Mouse (Mus musculus) splenic B cell, adult 2 months (primary cell): Measurements from ENCODE around the gene Eps8.

Source experiments
- DNase-seq: peaks from one replicate; pipeline ENCODE4 v3.0.0-alpha.2; 2011; ENCODE audit warnings: low read depth, low spot score
- H3K27me3 ChIP-seq: 2 replicates; pipeline ENCODE4 v1.6.1; 2012; ENCODE audit warnings: mild to moderate bottlenecking, low read length, moderate library complexity, mixed read lengths; ENCODE audit not compliant: control insufficient read depth, poor library complexity, insufficient read depth, severe bottlenecking
- H3K36me3 ChIP-seq: 2 replicates; pipeline ENCODE4 v1.6.1; 2012; ENCODE audit warnings: mild to moderate bottlenecking, low read length, moderate library complexity, mixed read lengths; ENCODE audit not compliant: control insufficient read depth, poor library complexity, insufficient read depth, severe bottlenecking

Eps8 gene

DNA sequence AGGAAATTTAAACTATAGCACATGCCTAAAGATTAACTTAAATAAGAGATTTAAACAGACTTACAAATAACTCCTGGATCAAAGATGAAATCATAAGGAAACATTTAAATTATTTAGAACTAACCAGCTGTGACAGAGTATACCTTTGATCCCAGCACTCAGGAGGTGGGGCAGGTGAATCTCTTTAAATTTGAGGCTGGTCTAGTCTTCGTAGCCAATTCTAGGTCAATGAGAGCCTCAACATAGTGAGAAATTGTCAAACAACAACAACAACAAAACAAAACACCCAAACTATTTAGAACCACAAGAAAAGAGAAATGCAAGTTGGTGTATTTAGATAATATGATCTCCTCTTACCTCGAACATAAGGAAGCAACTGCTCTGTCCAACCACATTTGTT is at the start of gene Eps8:
Gene Eps8, minus strand, starts transcription at position 101 of the 400 bp plus-strand sequence.
- DNase-seq = no peak
- no peaks in the 10 kb centered on the region for H3K36me3 ChIP-seq
- H3K27me3 ChIP-seq = no peaks in the 10 kb centered on the region

DNA sequence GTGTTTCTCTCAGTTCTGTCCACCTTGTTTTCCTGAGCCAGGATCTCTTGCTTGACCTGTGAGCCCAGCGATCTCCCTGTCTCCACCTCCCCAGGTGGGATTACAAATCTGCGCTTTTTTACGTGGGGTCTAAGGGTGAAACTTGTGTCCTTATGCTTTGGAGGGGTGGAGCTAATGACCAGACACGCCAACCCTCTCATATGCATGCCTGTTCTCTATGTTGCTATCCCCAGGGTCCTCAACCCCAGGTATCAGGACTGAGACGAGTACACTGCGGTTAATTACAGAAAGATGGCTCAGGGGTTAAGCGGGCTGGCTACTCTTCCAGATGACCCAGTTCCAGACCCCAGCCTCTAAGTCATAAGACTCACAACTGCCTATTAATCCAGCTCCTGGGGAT is 48.8 kb upstream of the Eps8 start:
- H3K36me3 ChIP-seq = no peaks in the 10 kb centered on the region
- no peak for DNase-seq
- H3K27me3 ChIP-seq = no peaks in the 10 kb centered on the region

DNA sequence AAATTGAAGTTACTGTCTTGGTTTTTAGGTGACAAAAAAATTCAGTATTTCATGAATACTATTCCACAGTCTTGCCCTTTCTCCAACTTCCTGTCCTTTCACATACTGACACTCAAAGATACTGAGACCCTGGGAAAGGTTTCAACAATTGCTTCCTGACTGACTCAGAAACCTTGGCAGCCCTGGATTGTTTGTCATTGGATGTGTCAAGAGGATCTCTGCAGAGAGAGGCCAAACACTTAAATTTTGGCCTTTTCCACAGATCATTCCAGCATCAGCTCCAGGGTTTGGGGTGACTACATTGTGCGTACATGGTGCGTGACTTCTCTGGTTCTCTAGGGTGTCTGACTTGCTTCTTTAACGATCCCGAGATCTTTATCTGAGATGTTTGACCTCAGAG is 48.2 kb upstream of the Eps8 start:
- no peaks in the 10 kb centered on the region for H3K27me3 ChIP-seq
- H3K36me3 ChIP-seq = no peaks in the 10 kb centered on the region
- no peak for DNase-seq

DNA sequence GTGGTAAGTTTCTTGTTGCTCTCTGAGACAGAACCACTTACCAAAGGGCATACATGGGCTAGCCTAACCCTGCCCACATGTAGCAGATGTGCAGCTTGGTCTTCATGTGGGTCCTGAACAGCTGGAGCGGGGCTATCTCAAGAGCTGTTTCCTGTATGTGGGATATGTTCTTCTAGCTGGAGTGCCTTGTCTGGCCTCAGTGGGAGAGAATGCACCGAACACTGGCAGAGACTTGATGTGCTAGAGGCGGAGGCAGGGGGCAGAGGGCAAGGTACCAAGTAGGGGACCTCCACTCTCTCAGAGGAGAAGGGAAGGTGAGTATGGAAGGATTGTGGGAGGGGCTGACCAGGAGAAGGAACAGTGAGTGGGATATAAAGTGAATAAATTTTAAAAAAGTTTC is 47.5 kb upstream of the Eps8 start:
- DNase-seq = no peak
- Histone ChIP-seq H3K27me3 (no peaks in the 10 kb centered on the region), H3K36me3 (no peaks in the 10 kb centered on the region)

DNA sequence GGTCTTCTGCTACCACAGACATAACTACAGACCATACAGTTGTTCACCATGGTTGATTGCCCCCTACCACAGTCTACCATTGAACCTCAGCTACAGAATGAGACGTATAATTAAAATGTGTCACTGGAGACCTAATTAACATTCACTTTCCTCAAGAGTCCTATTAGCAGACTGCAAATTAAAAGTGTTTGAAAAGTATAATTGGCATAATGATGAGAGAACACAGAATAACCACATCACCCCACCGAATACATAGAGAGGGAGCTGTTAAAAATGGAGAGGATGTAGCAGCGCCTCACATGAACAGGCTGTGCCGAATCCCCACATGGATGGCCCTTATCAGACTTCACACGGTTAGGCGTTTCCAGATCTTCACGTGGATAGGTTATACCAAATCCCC is 44.8 kb upstream of the Eps8 start:
- DNase-seq = no peak
- Histone ChIP-seq H3K27me3 (no peaks in the 10 kb centered on the region), H3K36me3 (no peaks in the 10 kb centered on the region)

DNA sequence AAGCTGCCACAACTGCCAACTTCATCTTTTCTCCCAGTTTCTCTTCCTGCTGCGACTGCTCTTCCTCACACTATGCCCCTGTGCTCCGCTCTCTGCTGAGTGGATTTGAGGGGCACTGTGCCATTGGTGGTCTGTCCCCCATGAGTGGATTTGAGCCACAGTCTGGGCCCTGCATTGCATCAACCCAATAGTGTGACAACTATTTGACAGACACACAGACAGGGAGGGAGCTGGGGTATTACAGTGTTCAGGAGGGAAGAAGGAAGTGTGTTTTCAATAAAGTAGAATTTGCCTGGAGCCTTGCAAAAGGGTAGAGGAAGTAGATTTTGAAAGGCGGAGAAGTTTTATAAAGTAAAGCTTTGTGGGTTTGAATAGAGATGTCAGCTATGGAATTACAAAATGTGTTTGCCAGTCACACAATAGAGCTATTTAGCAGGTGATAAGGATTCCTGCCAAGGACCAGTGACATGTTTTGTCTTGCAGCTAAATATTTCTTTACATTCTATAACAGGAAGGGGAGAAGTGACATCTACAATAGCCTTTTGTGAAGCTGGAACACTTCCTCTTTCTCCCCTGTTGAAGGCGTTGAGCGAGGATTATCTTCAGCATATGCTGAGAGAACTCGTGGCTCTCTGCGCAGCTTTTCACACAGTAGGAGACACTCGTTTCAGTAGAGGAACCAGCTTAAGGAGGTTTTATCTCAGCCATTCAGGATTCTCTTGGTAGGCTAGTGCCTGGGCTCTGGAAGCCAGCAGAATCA is 41.9 kb upstream of the Eps8 start:
- Histone ChIP-seq H3K27me3 (no peaks in the 10 kb centered on the region), H3K36me3 (no peaks in the 10 kb centered on the region)
- DNase-seq = peak; percentile 50

DNA sequence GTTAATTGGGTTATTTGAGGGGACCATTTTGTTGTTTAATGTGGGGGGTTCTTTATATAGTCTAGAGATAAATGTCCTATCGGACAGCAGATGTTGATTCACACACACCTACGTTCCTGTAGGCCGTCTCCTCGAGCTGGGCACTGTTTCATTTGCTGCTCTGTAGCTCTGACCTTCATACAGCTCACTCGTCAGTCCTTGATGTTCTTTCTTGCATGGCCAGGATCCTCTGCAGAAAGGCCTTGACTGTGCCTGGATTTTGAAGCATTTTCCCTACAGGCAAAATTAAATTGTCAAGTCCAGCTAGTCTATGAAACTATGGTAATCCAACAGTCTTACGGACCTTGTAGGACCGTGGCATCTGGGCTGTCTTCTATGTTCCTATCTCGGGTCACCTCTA is 40.4 kb upstream of the Eps8 start:
- no peak for DNase-seq
- no peaks in the 10 kb centered on the region for H3K36me3 ChIP-seq

DNA sequence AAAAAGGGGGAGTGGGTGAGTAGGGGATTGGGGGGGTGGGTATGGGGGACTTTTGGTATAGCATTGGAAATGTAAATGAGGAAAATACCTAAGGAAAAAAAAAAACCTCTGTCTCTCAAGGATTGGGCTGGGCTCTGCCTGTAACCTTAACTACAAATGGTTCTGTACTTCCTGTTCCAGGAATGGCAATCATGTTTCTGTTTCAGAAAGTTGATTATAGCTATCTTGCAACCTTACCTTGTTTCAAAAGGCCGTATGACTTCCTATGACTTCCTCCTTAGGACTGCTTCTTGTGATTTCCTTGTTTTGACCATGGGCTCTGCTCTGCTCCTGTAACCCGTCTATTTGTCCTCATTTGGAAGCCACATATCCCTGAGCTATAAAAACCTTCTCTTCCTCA is 39.6 kb upstream of the Eps8 start:
- Histone ChIP-seq H3K27me3 (no peaks in the 10 kb centered on the region), H3K36me3 (no peaks in the 10 kb centered on the region)
- DNase-seq = no peak

More for the DNA sequence above, 40.4 kb upstream of the Eps8 start:
- no peaks in the 10 kb centered on the region for H3K27me3 ChIP-seq

DNA sequence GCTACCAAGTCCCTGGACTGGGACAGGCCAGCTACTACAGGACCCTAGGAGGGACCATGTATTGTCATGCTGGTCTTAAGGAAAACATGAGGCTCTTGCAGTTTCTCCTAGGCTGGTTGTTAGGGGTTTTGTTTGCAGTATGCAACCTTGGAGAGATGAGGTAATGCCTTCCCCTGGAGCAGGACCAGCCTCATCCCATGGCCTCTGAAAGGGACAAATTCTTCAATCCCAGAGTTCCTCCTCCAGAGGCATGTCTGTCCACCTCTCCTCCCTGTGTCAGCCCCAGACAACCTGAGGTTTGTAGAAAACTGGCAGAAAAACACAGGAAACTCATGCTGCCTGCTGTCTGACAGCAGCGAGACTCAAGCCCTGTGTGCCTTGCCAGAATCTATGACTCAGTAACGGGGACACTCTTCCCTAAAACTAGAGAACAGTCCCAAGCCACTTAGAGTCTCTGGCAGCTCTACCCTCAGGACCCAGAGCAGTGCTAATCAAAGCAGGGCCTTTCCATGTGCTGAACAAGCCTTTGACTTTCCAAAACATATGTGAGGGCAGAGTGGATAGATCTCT is 36.0 kb upstream of the Eps8 start:
- no peaks in the 10 kb centered on the region for H3K36me3 ChIP-seq
- DNase-seq = no peak
- no peaks in the 10 kb centered on the region for H3K27me3 ChIP-seq

DNA sequence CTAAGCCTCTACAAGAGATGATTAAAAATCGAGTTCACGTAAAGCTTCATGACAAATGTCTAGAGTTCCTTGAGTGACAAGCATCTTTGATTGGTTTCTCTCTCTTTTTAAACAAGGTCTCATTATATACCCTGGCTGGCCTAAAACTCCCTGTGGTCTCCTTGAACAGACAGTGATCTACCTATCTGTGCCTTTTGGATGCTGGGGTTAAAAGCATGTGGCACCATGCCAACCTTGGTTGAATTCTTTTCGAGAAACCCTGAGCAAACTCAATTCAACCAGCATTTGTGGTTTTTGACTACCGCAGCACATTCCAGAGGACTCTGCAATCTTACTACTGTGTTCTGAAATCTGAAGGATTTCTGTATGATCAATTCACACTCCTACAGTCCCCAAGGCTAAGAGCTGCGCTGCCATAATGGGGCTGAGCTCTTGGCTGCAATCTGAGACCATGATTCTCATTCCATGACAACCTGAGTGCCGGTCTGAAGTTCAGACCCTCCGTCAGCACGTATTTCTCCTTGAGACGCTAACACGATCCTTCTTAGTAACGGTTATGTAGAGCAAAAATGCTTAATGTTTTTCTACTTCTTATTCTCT is 33.9 kb upstream of the Eps8 start:
- no peak for DNase-seq
- Histone ChIP-seq H3K27me3 (no peaks in the 10 kb centered on the region), H3K36me3 (no peaks in the 10 kb centered on the region)

DNA sequence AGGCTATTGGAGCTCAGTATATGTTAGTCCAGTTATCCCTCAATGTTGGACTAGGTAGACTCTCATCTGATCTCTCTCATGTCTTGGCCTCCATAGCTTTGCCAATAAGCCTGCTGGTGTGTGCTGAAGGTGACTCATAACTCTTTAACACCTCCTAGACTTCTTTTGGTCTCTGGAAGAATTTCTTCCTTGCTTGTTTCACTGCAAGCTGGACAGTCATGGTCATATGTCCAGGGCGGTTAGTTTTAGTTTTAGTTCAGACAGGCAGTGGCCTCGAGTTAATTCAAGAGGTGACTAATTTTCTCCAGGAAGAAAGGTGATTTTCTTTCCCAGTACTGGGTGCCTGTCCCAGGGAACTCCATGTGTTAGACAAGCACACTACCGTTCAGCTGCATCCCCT is 33.4 kb upstream of the Eps8 start:
- Histone ChIP-seq H3K27me3 (no peaks in the 10 kb centered on the region), H3K36me3 (no peaks in the 10 kb centered on the region)
- no peak for DNase-seq

DNA sequence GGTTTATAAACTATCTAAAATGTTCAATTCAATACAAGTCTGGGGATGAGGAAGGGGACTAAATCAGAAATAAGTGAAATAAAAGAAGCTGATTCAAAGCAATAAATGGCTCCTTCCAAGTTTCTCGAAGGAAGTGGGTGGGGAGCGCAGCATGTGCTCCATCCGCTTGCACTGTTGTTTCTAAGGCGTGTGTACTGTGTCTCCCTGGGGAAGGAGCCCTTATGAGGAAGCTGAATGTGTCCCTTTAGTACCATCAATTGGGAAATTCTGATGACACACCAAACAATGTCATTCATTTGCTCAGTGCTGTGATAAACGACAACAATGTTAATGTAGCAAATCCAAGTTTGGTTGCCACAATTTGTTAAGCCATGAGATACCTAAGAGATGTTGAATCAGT is 33.0 kb upstream of the Eps8 start:
- H3K36me3 ChIP-seq = no peaks in the 10 kb centered on the region
- no peak for DNase-seq
- H3K27me3 ChIP-seq = no peaks in the 10 kb centered on the region

DNA sequence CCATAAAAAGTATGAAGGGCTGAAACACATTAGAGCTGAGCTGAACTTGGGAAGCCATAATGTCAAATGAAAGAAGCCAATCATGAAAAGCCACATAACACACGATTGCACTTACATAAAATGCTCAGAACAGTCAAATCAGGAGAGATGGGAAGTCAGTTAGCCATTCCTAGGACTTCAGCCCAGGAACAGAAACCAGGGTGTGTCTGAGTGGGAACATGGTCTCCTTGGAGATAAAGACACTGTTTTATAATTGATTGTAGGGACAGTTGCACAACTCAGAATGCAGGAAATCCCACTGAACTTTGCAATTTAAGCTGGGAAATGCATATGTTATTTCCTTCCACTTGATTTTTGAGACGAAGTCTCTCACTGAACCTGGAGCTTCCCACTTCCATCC is 28.0 kb upstream of the Eps8 start:
- Histone ChIP-seq H3K36me3 (no peaks in the 10 kb centered on the region), H3K27me3 (no peaks in the 10 kb centered on the region)
- no peak for DNase-seq

DNA sequence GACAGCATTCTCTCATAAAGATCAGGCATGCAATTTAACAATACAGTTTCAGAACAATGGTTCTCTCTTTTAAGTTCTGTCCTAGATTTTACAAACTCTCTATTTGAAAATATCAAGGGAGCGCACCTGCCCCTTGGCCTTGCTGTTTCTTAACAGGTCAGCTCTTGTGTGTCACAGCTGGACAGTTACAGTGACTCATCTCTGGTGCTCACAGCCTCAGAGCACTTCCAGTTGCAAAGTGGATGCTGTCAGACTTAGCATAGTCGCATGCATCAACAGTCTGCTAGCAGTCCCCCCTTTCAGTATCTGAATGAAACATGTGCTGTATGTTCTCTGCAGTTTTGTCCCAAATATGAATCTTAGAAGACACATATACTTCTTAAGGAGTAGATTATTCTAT is 26.3 kb upstream of the Eps8 start:
- Histone ChIP-seq H3K27me3 (no peaks in the 10 kb centered on the region), H3K36me3 (no peaks in the 10 kb centered on the region)
- DNase-seq = no peak

DNA sequence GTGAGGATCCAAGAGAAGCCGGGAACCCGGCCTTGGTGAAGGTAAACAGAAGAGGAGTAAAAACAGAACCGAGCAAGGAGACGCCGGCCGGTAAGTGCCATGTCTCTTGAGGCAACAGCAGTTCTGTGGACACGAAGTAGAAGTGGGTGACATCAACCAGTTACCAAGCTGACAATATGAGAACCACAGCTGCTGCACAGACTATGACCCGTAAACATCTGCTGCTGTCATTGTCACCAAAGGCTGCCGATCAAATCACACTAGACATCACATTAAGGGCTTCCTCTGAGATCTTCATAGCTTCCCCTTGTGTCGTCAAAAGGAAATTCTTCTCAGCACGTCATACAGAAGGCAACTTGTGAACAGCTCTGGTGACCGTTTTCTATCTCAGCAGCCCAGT is 21.9 kb upstream of the Eps8 start:
- no peaks in the 10 kb centered on the region for H3K27me3 ChIP-seq
- no peaks in the 10 kb centered on the region for H3K36me3 ChIP-seq
- DNase-seq = no peak
